ENCODE assay signal across 14 mouse cellular contexts in the genomic region with DNA sequence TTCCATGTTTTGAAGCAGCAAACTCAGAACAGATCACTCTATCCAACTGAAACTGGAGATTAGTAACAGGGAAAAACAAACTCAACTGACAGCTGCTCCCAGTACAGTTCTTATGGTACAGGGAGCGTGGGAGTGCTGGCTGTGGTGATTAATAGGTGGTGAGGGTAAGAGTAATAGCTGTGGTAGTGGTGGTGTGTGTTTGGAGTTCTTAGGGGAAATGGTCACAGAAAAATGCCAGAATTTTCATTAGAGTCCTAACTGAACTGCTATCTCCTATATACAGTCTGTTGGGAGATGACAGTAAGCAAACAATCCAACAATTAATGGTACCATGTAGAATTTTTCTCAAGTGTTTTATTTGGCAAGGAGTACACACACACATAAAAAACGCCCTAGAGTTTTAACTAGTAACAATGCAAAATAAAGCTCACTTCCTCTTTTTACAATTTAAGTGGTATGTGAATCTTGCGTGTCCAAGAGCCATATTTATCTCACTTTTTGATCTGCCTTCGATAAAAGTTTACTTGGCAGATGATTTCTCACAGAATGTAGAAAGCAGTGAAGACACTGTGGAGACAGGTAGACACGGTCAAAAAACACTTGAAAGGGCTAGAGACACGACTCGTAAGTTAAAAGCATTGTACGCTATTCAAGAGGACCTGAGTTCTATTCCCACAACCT. TPM values are rescaled to one million over a fixed set of nuclear protein-coding genes. Genes with fewer than 3 reads are reported as not detected.
DNase-seq lines count a peak whose midpoint lies in the region; ATAC-seq and TF ChIP-seq lines count a peak whose summit lies in the region.
"Had no signal": no experiment of that assay in that cellular context is flagged by ENCODE, and none has a peak within 500 bp of the region (broad histone marks: within the 10 kb centered on the region; RNA-seq: fewer than 3 reads in every experiment).

No protein-coding gene starts in this region.

- no peaks in the 10 kb centered on the region for H3K79me3 ChIP-seq in C2C12 (ENCODE audit: low read depth)

- H3K4me2 ChIP-seq in embryonic facial prominence, embryonic 14.5 days (ENCODE audit: low read depth, low read length), result no peak overlapping the region
- H3K4me2 ChIP-seq in kidney, postnatal 0 days (ENCODE audit: low read length), result no peak overlapping the region
- no peak overlapping the region for H3K4me2 ChIP-seq in intestine, postnatal 0 days (replicated peaks; ENCODE audit: low read depth)

- WGBS in embryonic facial prominence, embryonic 14.5 days, result 85% methylated on average over 8 of the region's 8 CpGs
- WGBS in embryonic facial prominence, embryonic 10.5 days, result 89% methylated on average over 8 of the region's 8 CpGs
- WGBS in kidney, postnatal 0 days, result 41% methylated on average over 8 of the region's 8 CpGs
- 61% methylated on average over 8 of the region's 8 CpGs for WGBS in intestine, postnatal 0 days

- no peaks in the 10 kb centered on the region for H3K27me3 ChIP-seq in embryonic facial prominence, embryonic 14.5 days (replicated peaks; ENCODE audit: control insufficient read depth, insufficient read depth, low read length)
- H3K27me3 ChIP-seq in embryonic facial prominence, embryonic 10.5 days (replicated peaks; ENCODE audit: low read depth, poor library complexity, severe bottlenecking), result no peaks in the 10 kb centered on the region
- no peaks in the 10 kb centered on the region for H3K27me3 ChIP-seq in kidney, postnatal 0 days (ENCODE audit: insufficient read depth, low read length)
- H3K27me3 ChIP-seq in C2C12 (ENCODE audit: control insufficient read depth, insufficient read depth, insufficient read length), result no peaks in the 10 kb centered on the region
- no peaks in the 10 kb centered on the region for H3K27me3 ChIP-seq in intestine, postnatal 0 days (replicated peaks; ENCODE audit: control insufficient read depth, insufficient read depth, low read length)

- H3K36me3 ChIP-seq in embryonic facial prominence, embryonic 14.5 days (ENCODE audit: control insufficient read depth, insufficient read depth, low read length), result 0 out of 2 replicates have a peak, but pooled peaks cover 11% of the 10 kb centered on the region
- H3K36me3 ChIP-seq in embryonic facial prominence, embryonic 10.5 days (replicated peaks), result no peaks in the 10 kb centered on the region
- 0 out of 2 replicates have a peak, but pooled peaks cover 4% of the 10 kb centered on the region for H3K36me3 ChIP-seq in kidney, postnatal 0 days (ENCODE audit: insufficient read depth, low read length)
- H3K36me3 ChIP-seq in C2C12 (ENCODE audit: control insufficient read depth, insufficient read depth), result peaks cover 5% of the 10 kb centered on the region
- peaks cover 8% of the 10 kb centered on the region; the same call in 1 of the 2 replicates for H3K36me3 ChIP-seq in intestine, postnatal 0 days (ENCODE audit: control insufficient read depth, insufficient read depth)

- H3K9me3 ChIP-seq in embryonic facial prominence, embryonic 14.5 days (ENCODE audit: control insufficient read depth, low read length), result no peaks in the 10 kb centered on the region
- H3K9me3 ChIP-seq in embryonic facial prominence, embryonic 10.5 days, result no peaks in the 10 kb centered on the region
- H3K9me3 ChIP-seq in kidney, postnatal 0 days (replicated peaks; ENCODE audit: low read length), result no peaks in the 10 kb centered on the region
- no peaks in the 10 kb centered on the region for H3K9me3 ChIP-seq in intestine, postnatal 0 days (ENCODE audit: control insufficient read depth)

- no peak for ATAC-seq in embryonic facial prominence, embryonic 14.5 days (ENCODE audit: low read depth)
- ATAC-seq in kidney, postnatal 0 days (replicated peaks; ENCODE audit: low FRiP score, low read depth), result no peak
- ATAC-seq in intestine, postnatal 0 days, result peak; percentile 14; the same call in 1 of the 2 replicates
- ATAC-seq: hindbrain, embryonic 16.5 days had no signal

- peaks cover 19% of the 10 kb centered on the region for H3K79me2 ChIP-seq in C2C12 (ENCODE audit: control insufficient read depth, insufficient read depth)

- H3K9ac ChIP-seq in embryonic facial prominence, embryonic 14.5 days (ENCODE audit: low read depth, low read length), result no peak overlapping the region
- no peak overlapping the region for H3K9ac ChIP-seq in kidney, postnatal 0 days (ENCODE audit: low read depth, low read length)
- H3K9ac ChIP-seq in intestine, postnatal 0 days (ENCODE audit: low read depth, low read length), result no peak overlapping the region

- H3K4me3 ChIP-seq in embryonic facial prominence, embryonic 14.5 days (ENCODE audit: low read depth, low read length), result no peak overlapping the region
- no peak overlapping the region for H3K4me3 ChIP-seq in embryonic facial prominence, embryonic 10.5 days
- no peak overlapping the region for H3K4me3 ChIP-seq in kidney, postnatal 0 days (replicated peaks; ENCODE audit: low read depth, low read length)
- H3K4me3 ChIP-seq in C2C12 (ENCODE audit: insufficient read depth, poor library complexity, severe bottlenecking), result no peak overlapping the region
- H3K4me3 ChIP-seq in intestine, postnatal 0 days (ENCODE audit: low read depth, low read length), result no peak overlapping the region

- H3ac ChIP-seq in C2C12 (ENCODE audit: control insufficient read depth, insufficient read length, low read depth), result no peak overlapping the region

- peaks cover 5% of the 10 kb centered on the region for H3K4me1 ChIP-seq in embryonic facial prominence, embryonic 14.5 days (ENCODE audit: control insufficient read depth, insufficient read depth, low read length)
- H3K4me1 ChIP-seq in embryonic facial prominence, embryonic 10.5 days, result peaks cover 14% of the 10 kb centered on the region
- H3K4me1 ChIP-seq in kidney, postnatal 0 days (replicated peaks; ENCODE audit: insufficient read depth, low read length), result peaks cover 8% of the 10 kb centered on the region; the same call in 1 of the 2 replicates
- peaks cover 9% of the 10 kb centered on the region; the same call in 1 of the 2 replicates for H3K4me1 ChIP-seq in intestine, postnatal 0 days (replicated peaks; ENCODE audit: control insufficient read depth, insufficient read depth, low read length)

- no peak overlapping the region for H3K27ac ChIP-seq in embryonic facial prominence, embryonic 14.5 days (replicated peaks; ENCODE audit: low read depth, low read length)
- H3K27ac ChIP-seq in embryonic facial prominence, embryonic 10.5 days (replicated peaks), result no peak overlapping the region
- H3K27ac ChIP-seq in kidney, postnatal 0 days, result peak overlapping the region; percentile 82
- peak overlapping the region; percentile 76 for H3K27ac ChIP-seq in intestine, postnatal 0 days (ENCODE audit: low read depth, low read length)

- DNase-seq in embryonic facial prominence, embryonic 14.5 days (ENCODE audit: low spot score), result peak; percentile 9
- DNase-seq in embryonic facial prominence, embryonic 10.5 days (ENCODE audit: low spot score), result no peak
- peak; percentile 95 for DNase-seq in kidney, postnatal 0 days (ENCODE audit: low spot score)
- DNase-seq in kidney, adult 11 months, result no peak
- DNase-seq in frontal cortex, postnatal 25 days (ENCODE audit: low spot score in 2 of 2), result no peak
- no peak for DNase-seq in gastrocnemius, postnatal 4 days (ENCODE audit: low spot score in 2 of 2)
- DNase-seq: adrenal gland, postnatal 25 days; cerebellum, postnatal 10 days; left cerebral cortex, postnatal 4 days; lung, adult 2 months; thymus, postnatal 14 days had no signal

- no peak for TF ChIP-seq CTCF in kidney, postnatal 0 days (IDR thresholded peaks at IDR 0.05; ENCODE audit: low read depth)
- no peak for TF ChIP-seq CTCF in C2C12 (IDR thresholded peaks at IDR 0.05; ENCODE audit: control insufficient read depth, insufficient read depth, insufficient read length)
- no peak for TF ChIP-seq CTCF in intestine, postnatal 0 days (IDR thresholded peaks at IDR 0.05; ENCODE audit: low read depth)

RNA-seq across cellular contexts. Expression of a gene that starts 4.8 kb away (rescaled TPM):
- polyA plus RNA-seq in embryonic facial prominence, embryonic 14.5 days (2014; fragmentation: Nextera tagmentation; extraction: Ambion mirVana), result 14.8 and 15.5 TPM in 2 replicates
- 13.3 and 14.5 TPM in 2 replicates for polyA plus RNA-seq in embryonic facial prominence, embryonic 10.5 days (2016; fragmentation: Nextera tagmentation; extraction: Ambion mirVana)
- polyA plus RNA-seq in kidney, postnatal 0 days (2015; fragmentation: Nextera tagmentation; extraction: Ambion mirVana), result 18.6 and 20.3 TPM in 2 replicates
- 4.5 TPM for polyA plus RNA-seq in C2C12 (2012; fragmentation: generic; extraction: Trizol)
- polyA plus RNA-seq in intestine, postnatal 0 days (2015; fragmentation: Nextera tagmentation; extraction: Ambion mirVana), result 9.8 and 10.8 TPM in 2 replicates
- 10 to 100 TPM; 19.3 to 24.6 TPM for total RNA-seq in gastrocnemius, postnatal 4 days (2021)

RNA-seq across cellular contexts. Expression of a gene that starts 24.4 kb away (rescaled TPM):
- polyA plus RNA-seq in embryonic facial prominence, embryonic 14.5 days (2014; fragmentation: Nextera tagmentation; extraction: Ambion mirVana), result 128 and 154 TPM in 2 replicates
- 66.4 and 68.4 TPM in 2 replicates for polyA plus RNA-seq in embryonic facial prominence, embryonic 10.5 days (2016; fragmentation: Nextera tagmentation; extraction: Ambion mirVana)
- 242 and 247 TPM in 2 replicates for polyA plus RNA-seq in kidney, postnatal 0 days (2015; fragmentation: Nextera tagmentation; extraction: Ambion mirVana)
- 0.66 TPM for polyA plus RNA-seq in C2C12 (2012; fragmentation: generic; extraction: Trizol)
- polyA plus RNA-seq in intestine, postnatal 0 days (2015; fragmentation: Nextera tagmentation; extraction: Ambion mirVana), result 67.7 and 74.7 TPM in 2 replicates
- total RNA-seq in gastrocnemius, postnatal 4 days (2021), result 10 to 100 TPM; 82.6 to 85.8 TPM

RNA-seq across cellular contexts. Expression of a gene that starts 32.1 kb away (rescaled TPM):
- 111 and 116 TPM in 2 replicates for polyA plus RNA-seq in embryonic facial prominence, embryonic 14.5 days (2014; fragmentation: Nextera tagmentation; extraction: Ambion mirVana)
- polyA plus RNA-seq in embryonic facial prominence, embryonic 10.5 days (2016; fragmentation: Nextera tagmentation; extraction: Ambion mirVana), result 124 TPM in 2 replicates
- polyA plus RNA-seq in kidney, postnatal 0 days (2015; fragmentation: Nextera tagmentation; extraction: Ambion mirVana), result 179 and 180 TPM in 2 replicates
- 116 TPM for polyA plus RNA-seq in C2C12 (2012; fragmentation: generic; extraction: Trizol)
- 148 and 157 TPM in 2 replicates for polyA plus RNA-seq in intestine, postnatal 0 days (2015; fragmentation: Nextera tagmentation; extraction: Ambion mirVana)
- 10 to 100 TPM; 48.6 to 48.8 TPM for total RNA-seq in gastrocnemius, postnatal 4 days (2021)

RNA-seq across cellular contexts. Expression of a gene that starts 38.9 kb away (rescaled TPM):
- 10.7 and 11.9 TPM in 2 replicates for polyA plus RNA-seq in embryonic facial prominence, embryonic 14.5 days (2014; fragmentation: Nextera tagmentation; extraction: Ambion mirVana)
- polyA plus RNA-seq in embryonic facial prominence, embryonic 10.5 days (2016; fragmentation: Nextera tagmentation; extraction: Ambion mirVana), result 6.0 and 8.3 TPM in 2 replicates
- 47.0 and 48.8 TPM in 2 replicates for polyA plus RNA-seq in kidney, postnatal 0 days (2015; fragmentation: Nextera tagmentation; extraction: Ambion mirVana)
- polyA plus RNA-seq in C2C12 (2012; fragmentation: generic; extraction: Trizol), result 0.49 TPM
- polyA plus RNA-seq in intestine, postnatal 0 days (2015; fragmentation: Nextera tagmentation; extraction: Ambion mirVana), result 4.6 and 4.7 TPM in 2 replicates
- total RNA-seq in gastrocnemius, postnatal 4 days (2021), result 1 to 10 TPM in 1 of 2 experiments, under 1 TPM in 1; 0.83 to 1.7 TPM

RNA-seq across cellular contexts. Expression of a gene that starts 46.2 kb away (rescaled TPM):
- polyA plus RNA-seq in embryonic facial prominence, embryonic 14.5 days (2014; fragmentation: Nextera tagmentation; extraction: Ambion mirVana), result 0.28 TPM in 1 of 2 replicates, not detected in the other
- polyA plus RNA-seq in embryonic facial prominence, embryonic 10.5 days (2016; fragmentation: Nextera tagmentation; extraction: Ambion mirVana), result 0.16 TPM in 1 of 2 replicates, not detected in the other
- polyA plus RNA-seq in kidney, postnatal 0 days (2015; fragmentation: Nextera tagmentation; extraction: Ambion mirVana), result 0.36 and 0.45 TPM in 2 replicates
- polyA plus RNA-seq in C2C12 (2012; fragmentation: generic; extraction: Trizol), result 0.18 TPM
- 0.13 and 0.22 TPM in 2 replicates for polyA plus RNA-seq in intestine, postnatal 0 days (2015; fragmentation: Nextera tagmentation; extraction: Ambion mirVana)
- total RNA-seq in gastrocnemius, postnatal 4 days (2021), result under 1 TPM; 0.36 to 0.37 TPM
- total RNA-seq: left cerebral cortex, postnatal 4 days had no signal

Comparison
In these comparisons a context has a peak if more than half of its experiments do, and no peak if none do; other contexts are left out.
1. DNase-seq: peak in embryonic facial prominence, embryonic 14.5 days (single experiment) and kidney, postnatal 0 days (single experiment); none in embryonic facial prominence, embryonic 10.5 days (single experiment), kidney, adult 11 months (single experiment), frontal cortex, postnatal 25 days (0 of 2) and gastrocnemius, postnatal 4 days (0 of 2).
2. H3K27ac ChIP-seq: peak in kidney, postnatal 0 days (single experiment) and intestine, postnatal 0 days (single experiment); none in embryonic facial prominence, embryonic 14.5 days (single experiment) and embryonic facial prominence, embryonic 10.5 days (single experiment).
3. RNA of a gene that starts 24.4 kb away (polyA plus RNA-seq): 242 to 247 TPM in kidney, postnatal 0 days, 128 to 154 TPM in embryonic facial prominence, embryonic 14.5 days, 67.7 to 74.7 TPM in intestine, postnatal 0 days and 66.4 to 68.4 TPM in embryonic facial prominence, embryonic 10.5 days; 0.66 TPM in C2C12 (single experiment); every median in the first group is over 10 times any median in the second.